Mouse (Mus musculus) retina, postnatal 1 day (tissue): Measurements from ENCODE around the gene Adgrb3.
A peak's percentile ranks its signal among the peaks of the same experiment; 100 is the strongest.
"Not testable (repeated sequence)": the region's sequence is repeated elsewhere in the genome, so short reads cannot be mapped to it uniquely, and the experiment has no call there.

ENCODE experiments used
- DNase-seq: peaks from one replicate; pipeline ENCODE4 v3.0.0-alpha.2; 2012

Gene Adgrb3

GRCm38 (mm10) chr1:25088010-25088719 lies 741.3 kb downstream of the Adgrb3 start:
- peak; percentile 35 for DNase-seq

GRCm38 (mm10) chr1:25085616-25086372 lies 743.7 kb downstream of the Adgrb3 start:
- peak; percentile 5 for DNase-seq

DNA sequence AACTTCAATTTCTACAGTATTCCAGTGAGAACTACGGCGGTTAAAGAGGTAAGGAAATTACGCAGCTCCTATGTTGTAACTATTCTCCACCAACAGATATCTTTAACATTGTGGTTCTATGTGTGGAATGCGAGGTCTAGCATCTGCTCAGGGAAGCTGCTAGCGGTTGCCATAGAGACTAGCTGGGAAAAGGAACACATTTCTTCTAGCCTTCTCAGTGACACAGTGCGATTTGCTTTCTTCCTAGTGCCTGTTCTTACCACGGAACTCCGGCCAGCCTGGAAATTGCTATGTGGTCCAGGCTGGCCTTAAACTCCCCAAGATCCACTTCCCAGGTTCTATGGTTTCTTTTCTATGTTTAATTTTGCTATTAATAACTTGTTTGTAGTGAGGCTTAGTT lies 747.1 kb downstream of the Adgrb3 start:
- DNase-seq: no peak

DNA sequence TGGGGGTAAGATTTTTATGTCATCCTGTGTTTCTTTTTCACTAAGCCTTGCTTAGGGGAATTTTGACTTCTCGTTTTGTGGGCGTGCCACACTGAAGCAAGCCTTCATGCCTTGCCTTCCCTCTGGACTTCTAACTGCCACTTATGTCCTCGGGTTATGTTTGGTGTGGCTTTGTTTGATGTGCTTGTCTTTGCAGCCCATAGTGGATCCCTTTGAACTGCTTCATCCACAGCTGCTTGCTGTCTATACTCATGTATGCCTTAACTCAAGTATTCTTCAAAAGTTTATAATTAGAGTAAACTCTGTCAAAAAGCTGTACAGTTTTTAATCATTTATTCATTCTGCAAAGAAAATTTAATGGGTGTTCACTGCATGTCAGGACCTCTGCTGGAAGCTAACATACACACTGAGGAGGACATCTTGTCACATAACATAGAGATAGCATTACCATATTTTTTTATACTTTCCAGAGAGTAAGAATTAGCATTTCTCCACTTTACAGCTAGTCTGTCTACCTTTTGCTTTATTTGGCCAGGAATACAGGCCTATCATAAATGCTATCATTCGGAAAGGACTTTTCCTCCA lies 748.1 kb downstream of the Adgrb3 start:
- no peak for DNase-seq

DNA sequence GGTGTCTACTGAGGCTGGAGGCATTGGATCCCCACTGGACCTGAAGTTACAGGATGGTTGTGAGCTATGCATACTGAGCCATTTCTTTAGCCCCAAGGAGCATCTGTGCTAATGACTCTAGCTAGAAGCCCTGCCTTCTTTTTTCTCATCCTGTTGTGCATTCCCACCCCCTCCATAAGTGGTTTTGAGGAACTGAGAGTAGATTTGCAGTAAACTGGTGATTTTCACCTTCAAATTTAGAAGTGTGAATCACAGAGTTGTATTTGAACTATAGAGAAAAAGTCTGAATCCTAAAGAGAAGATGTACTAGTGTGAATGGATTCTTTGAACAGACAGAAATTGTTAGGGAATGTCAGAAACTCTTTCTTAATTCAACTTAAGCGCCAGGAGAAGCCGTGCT lies 750.1 kb downstream of the Adgrb3 start:
- DNase-seq: no peak

GRCm38 (mm10) chr1:25075952-25076351 lies 753.6 kb downstream of the Adgrb3 start:
- DNase-seq: no peak

DNA sequence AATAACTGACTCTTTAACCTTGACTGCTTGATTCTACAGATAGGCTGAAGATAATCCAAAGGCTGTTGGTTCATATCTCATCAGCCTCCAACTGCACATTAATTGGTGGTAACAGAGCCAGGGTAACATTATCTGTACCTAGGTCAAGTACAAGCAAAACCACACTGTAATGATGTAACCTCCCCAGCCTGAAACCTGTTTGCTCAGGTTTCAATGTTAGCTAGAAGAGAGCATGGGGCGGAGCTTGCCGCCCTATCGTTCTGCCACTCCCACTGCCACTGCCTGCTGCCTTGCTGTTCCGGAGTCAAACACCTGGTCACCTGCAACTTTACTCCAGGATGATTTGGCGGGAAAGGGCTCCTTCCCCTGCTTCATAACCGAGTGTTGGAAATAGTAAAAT lies 765.5 kb downstream of the Adgrb3 start:
- no peak for DNase-seq

- no peak for DNase-seq
Observed at GRCm38 (mm10) chr1:25060935-25061334, 768.6 kb downstream of the Adgrb3 start.

DNA sequence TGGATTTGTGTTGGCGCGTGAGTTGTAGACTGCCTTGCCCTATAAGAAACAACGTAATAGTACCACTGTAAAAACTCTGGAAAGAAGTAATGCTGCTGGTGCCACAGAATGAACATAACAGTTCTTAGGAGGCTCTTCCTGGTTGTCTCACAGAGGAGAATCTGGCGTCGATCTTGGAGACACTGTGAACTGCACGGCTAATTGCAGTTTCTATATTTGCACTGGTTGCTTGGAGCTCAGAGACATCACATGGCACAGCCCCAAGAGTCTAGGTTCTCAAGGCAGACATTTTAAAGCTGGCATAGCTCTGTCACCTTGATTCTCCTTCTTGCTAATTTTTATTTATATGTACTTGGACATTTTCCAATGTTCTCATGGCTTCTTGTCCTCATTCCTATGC lies 769.3 kb downstream of the Adgrb3 start:
- no peak for DNase-seq

- no peak for DNase-seq
Observed at GRCm38 (mm10) chr1:25057656-25058055, 771.9 kb downstream of the Adgrb3 start.

DNA sequence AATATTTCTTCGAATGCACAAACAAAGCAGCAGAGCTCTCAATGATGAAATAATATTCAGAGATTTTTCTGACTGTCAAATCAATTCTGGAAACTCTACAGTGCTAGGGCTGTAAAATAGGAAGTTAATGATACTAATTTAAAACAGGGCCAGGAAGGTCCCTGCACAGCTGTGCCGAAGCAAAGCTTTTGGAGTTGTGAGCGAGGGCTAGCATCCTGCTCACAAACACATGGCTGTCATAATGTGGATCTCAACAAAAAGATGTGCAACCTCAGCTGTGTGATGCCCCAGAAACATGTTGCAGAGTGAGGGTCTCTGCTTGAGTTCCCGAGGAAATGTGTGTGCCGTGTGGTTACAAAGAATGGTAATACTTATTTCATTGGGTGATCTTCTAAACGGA lies 772.3 kb downstream of the Adgrb3 start:
- DNase-seq: no peak

DNA sequence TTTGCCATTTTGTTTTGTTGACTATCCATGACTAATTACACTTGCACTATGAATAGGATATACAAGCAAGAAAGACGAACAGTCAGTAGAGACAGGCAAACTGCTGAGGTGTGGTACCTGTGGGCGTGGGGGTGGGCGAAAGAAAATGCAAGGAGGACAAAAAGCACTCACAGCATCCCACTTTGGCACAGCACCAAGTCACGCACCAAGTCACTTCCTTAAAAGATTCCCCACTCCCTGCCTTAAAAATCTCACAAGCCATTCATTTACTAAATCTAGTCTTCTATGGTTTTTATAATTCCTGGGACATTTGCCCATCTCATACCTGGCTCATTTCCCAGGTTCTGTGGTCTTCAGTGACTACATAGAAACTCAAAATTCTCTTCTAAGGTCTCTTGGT lies 787.4 kb downstream of the Adgrb3 start:
- DNase-seq: no peak

- DNase-seq: peak; percentile 47
Observed at GRCm38 (mm10) chr1:25034161-25034560, 795.3 kb downstream of the Adgrb3 start.

GRCm38 (mm10) chr1:25033155-25034095 lies 796.1 kb downstream of the Adgrb3 start:
- peak; percentile 80 for DNase-seq

GRCm38 (mm10) chr1:25023156-25023555 lies 806.4 kb downstream of the Adgrb3 start:
- no peak for DNase-seq

DNA sequence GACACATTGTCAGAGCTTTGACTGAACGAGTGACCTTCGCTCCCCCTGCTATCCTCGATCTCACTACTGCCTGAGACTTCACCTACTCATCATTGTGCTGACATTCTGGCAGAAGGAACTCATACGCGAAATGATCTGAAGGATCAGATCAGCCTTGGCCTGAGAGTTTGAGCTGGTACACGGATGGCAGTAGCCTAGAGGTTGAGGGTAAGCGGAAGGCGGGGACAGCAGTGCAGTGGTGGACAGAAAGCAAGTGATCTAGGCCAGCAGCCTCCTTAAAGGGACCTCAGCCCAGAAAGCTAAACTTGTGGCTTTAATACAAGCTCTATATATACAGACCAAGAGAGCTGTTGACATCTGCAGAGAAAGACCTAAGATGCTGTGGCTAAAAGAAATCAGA lies 811.7 kb downstream of the Adgrb3 start:
- DNase-seq: not testable (repeated sequence)
